Mouse (Mus musculus) kidney, postnatal 4 days (tissue): ENCODE results near the gene Kdm1a.

ENCODE experiments used
- DNase-seq, 2 experiments: peaks; one replicate each; pipeline ENCODE4 v3.0.0; 2021; ENCODE audit warnings: mixed read lengths in 2 of 2

Kdm1a gene

GRCm38 (mm10) chr4:136602568-136602967 is at the start of gene Kdm1a:
Gene Kdm1a, minus strand, starts transcription at chr4:136602723.
- DNase-seq: peak; percentile 98 to 99

GRCm38 (mm10) chr4:136651882-136652527 is 49.5 kb upstream of the Kdm1a start:
- DNase-seq: no peak

- peak; percentile 52 to 54 for DNase-seq
Measured at GRCm38 (mm10) chr4:136651357-136651811, 48.9 kb upstream of the Kdm1a start.

GRCm38 (mm10) chr4:136650261-136650660 is 47.7 kb upstream of the Kdm1a start:
- DNase-seq: no peak

GRCm38 (mm10) chr4:136649480-136650196 is 47.1 kb upstream of the Kdm1a start:
- DNase-seq: peak; percentile 28 to 33

GRCm38 (mm10) chr4:136648922-136649479 is 46.5 kb upstream of the Kdm1a start:
- DNase-seq: peak; percentile 92 to 93

GRCm38 (mm10) chr4:136638890-136639289 is 36.4 kb upstream of the Kdm1a start:
- DNase-seq: peak; percentile 52 to 59

- no peak for DNase-seq
Measured at GRCm38 (mm10) chr4:136638230-136638750, 35.8 kb upstream of the Kdm1a start.

- DNase-seq: peak; percentile 63 to 77
Measured at GRCm38 (mm10) chr4:136637563-136638229, 35.2 kb upstream of the Kdm1a start.

- DNase-seq: no peak
Measured at GRCm38 (mm10) chr4:136636983-136637562, 34.5 kb upstream of the Kdm1a start.

- DNase-seq: no peak
Measured at GRCm38 (mm10) chr4:136636511-136636910, 34.0 kb upstream of the Kdm1a start.

GRCm38 (mm10) chr4:136635995-136636394 is 33.5 kb upstream of the Kdm1a start:
- no peak for DNase-seq

GRCm38 (mm10) chr4:136631237-136631994 is 28.9 kb upstream of the Kdm1a start:
- DNase-seq: peak; percentile 37 to 58

GRCm38 (mm10) chr4:136626590-136626989 is 24.1 kb upstream of the Kdm1a start:
- no peak for DNase-seq

GRCm38 (mm10) chr4:136622388-136622787 is 19.9 kb upstream of the Kdm1a start, which contains the start of gene Lactbl1:
Gene Lactbl1, plus strand, starts transcription at chr4:136622621.
- no peak for DNase-seq

GRCm38 (mm10) chr4:136621956-136622355 is 19.4 kb upstream of the Kdm1a start:
- DNase-seq: no peak

- DNase-seq: peak in 1 of 2 experiments; percentile 26
Measured at GRCm38 (mm10) chr4:136621336-136621735, 18.8 kb upstream of the Kdm1a start.

- no peak for DNase-seq
Measured at GRCm38 (mm10) chr4:136613657-136614056, 11.1 kb upstream of the Kdm1a start.

GRCm38 (mm10) chr4:136610387-136610856 is 7.9 kb upstream of the Kdm1a start, which contains the start of gene Tex46:
Gene Tex46, plus strand, starts transcription at chr4:136610437.
- no peak for DNase-seq

GRCm38 (mm10) chr4:136605756-136606485 is 3.4 kb upstream of the Kdm1a start:
- DNase-seq: no peak
